Mouse (Mus musculus) cerebellum, postnatal 14 days (tissue): ENCODE results near the gene Zfp949.
"Not testable (repeated sequence)": the region's sequence is repeated elsewhere in the genome, so short reads cannot be mapped to it uniquely, and the experiment has no call there.

ENCODE experiments used
- DNase-seq, 2 experiments: peaks; one replicate each; pipeline ENCODE4 v3.0.0; 2021; ENCODE audit warnings: mixed read lengths in 2 of 2

Zfp949 gene

DNA sequence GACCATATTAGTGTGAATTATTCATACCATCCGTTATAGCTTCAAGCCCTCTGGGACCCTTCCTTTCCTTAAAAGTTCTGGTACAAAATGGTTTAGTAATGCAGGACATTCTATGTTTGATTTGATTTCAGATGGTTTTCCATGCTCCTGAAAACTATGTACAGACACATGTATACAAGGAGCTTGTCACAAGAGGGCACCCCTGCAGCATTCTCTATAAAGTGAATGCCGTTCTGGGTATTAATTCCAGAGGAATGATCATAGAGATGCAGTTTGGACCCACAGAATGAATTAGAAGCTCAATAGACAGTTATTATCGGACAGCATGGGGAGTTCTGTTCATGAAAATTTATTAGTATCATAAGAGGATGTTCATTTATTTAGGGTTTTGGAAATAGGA is 2.3 kb upstream of the Zfp949 start:
- DNase-seq = peak; percentile 63 to 67

DNA sequence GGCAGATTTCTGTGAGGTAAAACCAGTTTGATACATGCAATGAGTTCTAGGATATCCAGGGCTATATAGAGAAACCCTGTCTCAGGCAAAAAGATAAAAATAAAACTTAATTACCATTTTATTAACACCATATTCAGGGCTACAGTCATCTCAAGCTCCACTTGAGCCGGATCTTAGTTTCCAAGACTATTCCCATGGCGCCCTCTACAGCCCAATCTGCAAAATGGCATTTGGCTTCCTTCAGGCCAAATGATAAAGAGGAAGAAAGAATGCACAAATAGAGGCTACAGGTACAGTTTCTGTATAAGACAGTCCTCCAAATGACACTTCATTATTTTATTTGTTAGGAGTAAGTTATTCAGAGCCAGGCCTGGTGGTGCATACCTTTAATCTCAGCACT is 1.7 kb upstream of the Zfp949 start:
- peak; percentile 73 to 75 for DNase-seq

DNA sequence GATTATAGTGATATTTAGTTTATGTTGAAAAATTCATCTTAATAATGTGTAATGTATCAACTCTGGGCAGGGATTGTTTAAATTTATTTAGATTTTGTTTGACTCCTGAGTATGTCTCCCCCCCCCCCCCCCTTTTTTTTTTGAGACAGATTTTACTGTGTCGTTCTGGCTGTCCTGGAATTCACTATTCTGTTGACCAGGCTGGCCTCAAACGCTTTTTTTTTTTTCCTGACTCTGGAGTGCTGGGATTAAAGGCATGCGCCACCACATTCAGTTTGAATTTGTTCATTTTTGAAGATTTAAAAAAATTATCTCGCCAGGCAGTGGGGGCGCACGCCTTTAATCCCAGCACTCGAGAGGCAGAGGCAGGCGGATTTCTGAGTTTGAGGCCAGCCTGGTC is 1.2 kb upstream of the Zfp949 start:
- DNase-seq = no peak

DNA sequence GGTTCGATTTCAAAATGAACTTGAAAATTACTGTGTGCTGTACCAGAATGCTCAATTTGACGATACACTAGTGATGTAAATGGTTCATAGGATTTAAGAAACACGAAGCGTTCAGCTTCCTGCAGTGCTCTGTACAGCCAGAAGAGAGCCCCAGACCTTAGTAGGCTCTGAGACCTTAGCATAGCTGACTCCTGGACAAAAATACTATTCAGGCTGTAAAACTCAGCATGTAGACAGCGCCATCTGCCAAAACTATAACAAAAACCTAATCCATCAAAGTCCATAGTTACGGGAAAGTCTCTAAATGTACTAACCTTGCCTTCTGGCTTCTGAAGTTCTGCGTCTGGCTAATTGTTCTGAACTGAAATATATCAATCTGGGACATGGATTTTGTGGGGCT is 550 bp upstream of the Zfp949 start:
- DNase-seq = peak; percentile 34 to 53

DNA sequence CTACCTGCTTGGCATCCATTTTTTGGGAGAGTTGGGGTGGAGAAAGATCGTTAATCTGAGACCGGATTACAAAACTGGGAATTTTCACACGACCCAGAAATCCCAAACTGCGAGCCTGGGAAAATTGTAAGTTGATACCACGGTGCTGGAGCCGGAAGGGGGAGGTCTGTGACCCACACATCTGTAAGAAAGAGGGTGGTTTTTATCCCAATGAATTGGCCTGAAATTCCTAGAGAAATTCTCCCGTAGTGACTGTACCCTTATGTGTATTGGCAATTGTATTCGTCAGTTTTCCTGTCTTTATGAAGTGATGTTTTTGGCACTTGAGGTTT is 760 bp downstream of the Zfp949 start:
- DNase-seq = no peak

DNA sequence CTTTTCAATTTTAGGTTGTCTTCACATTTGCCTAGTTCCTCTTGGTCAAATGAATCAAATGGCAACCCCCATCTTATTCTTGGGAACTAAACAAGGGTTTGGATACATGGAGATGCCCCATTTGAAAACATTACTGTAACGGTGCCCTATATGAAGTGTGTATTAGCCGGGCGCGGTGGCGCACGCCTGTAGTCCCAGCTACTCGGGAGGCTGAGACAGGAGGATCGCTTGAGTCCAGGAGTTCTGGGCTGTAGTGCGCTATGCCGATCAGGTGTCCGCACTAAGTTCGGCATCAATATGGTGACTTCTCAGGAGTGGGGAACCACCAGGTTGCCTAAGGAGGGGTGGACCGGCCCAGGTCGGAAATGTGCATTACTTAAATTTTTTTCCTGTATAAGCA is 5.3 kb downstream of the Zfp949 start:
- DNase-seq = no peak

DNA sequence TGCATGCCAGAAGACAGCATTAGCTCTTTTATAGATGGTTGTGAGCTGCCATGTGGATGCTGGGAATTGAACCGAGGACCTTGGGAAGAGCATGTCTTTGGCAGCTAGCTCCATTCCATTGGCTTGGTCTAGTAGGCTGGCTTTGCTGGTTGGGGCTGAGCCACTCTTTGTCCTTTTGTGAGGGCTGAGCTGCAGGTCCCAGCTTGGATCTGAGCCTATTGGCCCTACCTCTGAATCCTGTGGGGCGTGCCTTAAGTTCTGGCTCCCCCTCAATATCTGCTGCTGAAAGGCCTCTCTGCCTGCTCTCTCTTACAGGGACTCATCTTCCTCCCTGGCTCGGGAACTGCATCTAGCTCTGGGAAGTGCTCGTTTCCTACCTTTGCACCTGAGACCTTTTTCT is 10.3 kb downstream of the Zfp949 start:
- DNase-seq = peak; percentile 60 to 67

DNA sequence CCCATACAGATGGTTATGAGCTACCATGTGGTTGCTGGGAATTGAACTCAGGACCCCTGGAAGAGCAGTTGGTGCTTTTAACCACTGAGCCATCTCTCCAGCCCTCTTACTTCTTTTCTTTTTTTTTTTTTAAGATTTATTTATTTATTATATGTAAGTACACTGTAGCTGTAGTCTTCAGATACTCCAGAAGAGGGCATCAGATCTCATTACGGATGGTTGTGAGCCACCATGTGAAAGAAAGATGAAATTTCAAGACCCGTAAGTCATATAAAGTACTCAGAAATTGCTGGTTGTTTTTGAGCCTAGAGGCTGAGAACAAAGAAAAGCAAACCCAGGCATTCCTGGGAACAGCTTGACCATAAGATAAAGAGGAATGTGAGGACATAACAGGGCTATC is 13.7 kb downstream of the Zfp949 start:
- not testable (repeated sequence) for DNase-seq

DNA sequence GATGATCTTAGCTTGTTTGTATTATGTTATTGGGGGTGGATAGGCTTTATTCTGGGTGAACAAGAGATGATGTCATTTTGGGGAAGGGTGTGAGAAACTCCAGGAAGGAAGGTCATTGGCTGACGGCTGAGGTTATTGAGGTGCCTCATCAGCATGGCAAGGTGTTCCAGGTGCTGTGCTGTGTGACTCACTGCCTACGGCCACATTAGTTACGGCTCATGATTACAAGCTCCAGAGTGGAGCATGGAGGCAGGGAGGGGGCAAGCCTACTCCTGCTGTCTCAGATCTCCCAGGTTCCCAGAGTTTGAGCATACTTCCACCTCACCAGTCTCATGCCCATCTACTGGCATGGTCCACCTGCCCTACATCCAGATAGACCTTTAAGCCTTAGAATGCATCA is 22.7 kb downstream of the Zfp949 start:
- not testable (repeated sequence) for DNase-seq

DNA sequence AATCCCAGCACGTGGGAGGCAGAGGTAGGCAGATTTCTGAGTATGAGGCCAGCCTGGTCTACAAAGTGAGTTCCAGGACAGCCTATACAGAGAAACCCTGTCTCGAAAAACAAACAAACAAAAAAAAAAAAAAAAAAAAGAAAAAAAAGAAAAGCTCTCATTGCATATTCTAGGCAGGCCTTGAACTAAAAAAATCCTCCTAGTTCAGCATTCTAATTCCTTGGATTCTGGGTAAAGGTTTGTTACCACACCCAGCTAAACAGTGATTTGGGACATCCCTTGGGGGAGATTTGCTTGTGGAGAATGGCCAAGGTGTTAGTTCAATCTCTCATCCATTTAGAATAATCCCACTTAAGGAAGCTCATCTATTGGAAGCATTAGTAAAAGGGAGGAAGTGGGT is 32.8 kb downstream of the Zfp949 start, which contains the start of gene Trim43a:
Gene Trim43a (plus strand): TSS at position 301 of the 400 bp plus-strand sequence.
- DNase-seq = not testable (repeated sequence)

DNA sequence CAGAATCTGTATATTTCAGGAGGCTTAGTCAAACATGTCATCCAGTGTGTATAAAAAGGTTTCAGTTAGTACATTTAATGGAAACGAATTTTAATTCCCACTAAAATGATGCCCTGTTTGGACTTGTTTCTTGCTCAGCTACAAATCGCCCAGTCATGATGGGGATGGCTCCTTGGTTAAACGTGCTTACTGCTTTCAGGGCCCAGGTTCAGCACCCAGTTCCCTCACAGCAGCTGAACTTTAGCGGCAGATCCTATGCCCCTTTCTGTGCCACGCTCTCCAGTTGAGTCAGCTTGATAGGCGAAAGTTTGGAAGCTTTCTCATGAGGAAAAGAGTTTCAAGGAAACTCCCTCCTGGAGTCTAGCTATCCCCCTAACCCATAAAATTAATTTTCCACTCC is 45.9 kb downstream of the Zfp949 start:
- DNase-seq = not testable (repeated sequence)

DNA sequence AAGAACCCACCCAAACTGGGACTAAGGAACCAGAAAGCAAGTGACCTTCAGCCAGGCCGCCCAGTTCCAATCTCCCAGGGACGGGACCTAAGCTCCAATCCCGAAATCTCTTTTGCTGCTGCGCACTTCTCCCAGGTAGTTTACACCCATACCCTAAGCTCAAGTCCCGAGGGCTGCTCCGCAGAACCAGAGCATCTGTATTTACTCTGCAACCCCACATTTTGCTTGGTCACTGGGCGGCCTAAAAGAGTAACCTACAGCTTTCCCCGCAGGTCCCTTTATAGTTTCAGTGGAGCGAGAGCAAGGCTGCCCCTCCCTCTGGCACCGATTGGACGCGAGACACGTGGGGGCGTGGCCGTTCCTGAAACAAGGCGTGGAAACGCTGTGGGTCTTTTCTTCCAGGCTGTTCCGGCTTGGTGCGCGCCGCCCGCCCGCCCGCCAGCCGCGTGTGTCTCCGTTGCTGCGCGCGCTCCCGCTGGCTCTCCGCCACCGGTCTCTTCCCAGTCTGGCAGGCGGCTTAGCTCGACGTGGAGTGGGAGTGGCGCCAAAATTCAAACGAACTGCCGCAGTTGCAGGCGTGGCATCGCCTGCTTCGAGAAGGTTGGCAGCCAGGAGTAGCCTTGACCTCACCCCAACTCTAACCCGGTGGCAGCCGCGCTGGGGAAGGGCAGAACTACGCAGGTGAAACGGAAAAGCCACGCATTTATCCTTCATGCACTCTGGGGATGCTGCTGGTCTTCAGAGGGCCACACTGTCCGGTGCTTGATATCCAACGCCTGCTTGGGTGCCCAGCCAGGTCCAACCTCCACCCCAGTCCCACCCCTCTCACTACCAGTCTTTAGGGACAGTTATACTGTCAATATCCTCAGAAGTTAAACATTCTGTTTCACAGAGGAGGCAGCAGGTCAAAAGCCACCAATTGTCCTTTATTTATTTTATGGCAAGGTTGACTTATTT is 51.7 kb downstream of the Zfp949 start:
- DNase-seq = peak; percentile 100
